In genomic region chr13:91452269-91452668, GRCm38 (mm10) we compare ENCODE assay signal across 23 mouse cellular contexts.
"Had no signal": no experiment of that assay in that cellular context is flagged by ENCODE, and none has a peak within 500 bp of the region (broad histone marks: within the 10 kb centered on the region; RNA-seq: fewer than 3 reads in every experiment).

No protein-coding gene starts in this region.

- H3K4me2 ChIP-seq: kidney, embryonic 15.5 days; limb, embryonic 12.5 days; limb, embryonic 15.5 days; liver, embryonic 11.5 days; lung, embryonic 14.5 days; neural tube, embryonic 12.5 days; neural tube, embryonic 15.5 days; stomach, embryonic 15.5 days had no signal

- H3K4me3 ChIP-seq: kidney, embryonic 15.5 days; limb, embryonic 12.5 days; limb, embryonic 15.5 days; megakaryocyte, embryonic 14.5 days; midbrain, embryonic 10.5 days; neural tube, embryonic 12.5 days; neural tube, embryonic 15.5 days; stomach, embryonic 15.5 days had no signal

- H3K27ac ChIP-seq: kidney, embryonic 15.5 days; limb, embryonic 12.5 days; limb, embryonic 15.5 days; liver, embryonic 14.5 days; midbrain, embryonic 10.5 days; neural tube, embryonic 12.5 days; neural tube, embryonic 15.5 days; stomach, embryonic 15.5 days had no signal

- H3K9ac ChIP-seq: kidney, embryonic 15.5 days; limb, embryonic 12.5 days; limb, embryonic 15.5 days; liver, embryonic 14.5 days; liver, postnatal 0 days; lung, embryonic 14.5 days; neural tube, embryonic 12.5 days; neural tube, embryonic 15.5 days; stomach, embryonic 15.5 days had no signal

- DNase-seq: kidney, adult 11 months; kidney, adult 8-10 months; kidney, postnatal 10 days; kidney, postnatal 4 days; left cerebral cortex, postnatal 4 days; liver, postnatal 0 days; lung, embryonic 14.5 days; lung, postnatal 36 days; midbrain, embryonic 14.5 days; right cerebral cortex, postnatal 25 days; spleen, adult 18-20 months; thymus, postnatal 4 days had no signal

- H3K9me3 ChIP-seq: kidney, embryonic 15.5 days; limb, embryonic 12.5 days; limb, embryonic 15.5 days; megakaryocyte, embryonic 14.5 days; midbrain, embryonic 10.5 days; neural tube, embryonic 12.5 days; neural tube, embryonic 15.5 days; stomach, embryonic 15.5 days had no signal

- ATAC-seq: liver, postnatal 0 days; lung, postnatal 0 days had no signal

- H3K27me3 ChIP-seq: kidney, embryonic 15.5 days; limb, embryonic 12.5 days; limb, embryonic 15.5 days; megakaryocyte, embryonic 14.5 days; neural tube, embryonic 12.5 days; neural tube, embryonic 15.5 days; stomach, embryonic 15.5 days had no signal

- H3K36me3 ChIP-seq: kidney, embryonic 15.5 days; limb, embryonic 12.5 days; limb, embryonic 15.5 days; midbrain, embryonic 10.5 days; neural tube, embryonic 12.5 days; neural tube, embryonic 15.5 days; stomach, embryonic 15.5 days had no signal

- H3K4me1 ChIP-seq: kidney, embryonic 15.5 days; limb, embryonic 12.5 days; neural tube, embryonic 12.5 days; neural tube, embryonic 15.5 days; stomach, embryonic 15.5 days had no signal
